Mouse (Mus musculus) forebrain, embryonic 16.5 days (tissue): ENCODE measurements around the gene Lrrc7. TPM values are rescaled to one million over a fixed set of nuclear protein-coding genes. Genes with fewer than 3 reads are reported as not detected.

Experiments used
- ATAC-seq: fragments of 200-750 bp; cut with Nextera tagmentation; 2 replicates; pipeline ENCODE4 v1.8.0; 2017; ENCODE audit warnings: mild to moderate bottlenecking, moderate library complexity
- H3K27ac ChIP-seq: fragments of 300-500 bp; sonication (generic); 2 replicates; pipeline ENCODE4 v1.5.1; 2014; ENCODE audit warnings: low read length, control low read depth
- H3K27me3 ChIP-seq: fragments of 300-500 bp; sonication (generic); replicated peaks from 2 replicates; pipeline ENCODE4 v1.6.1; 2014; ENCODE audit warnings: low read length; ENCODE audit not compliant: control insufficient read depth, insufficient read depth
- H3K36me3 ChIP-seq: fragments of 300-500 bp; sonication (generic); 2 replicates; pipeline ENCODE4 v1.6.1; 2014; ENCODE audit not compliant: control insufficient read depth, insufficient read depth
- H3K4me1 ChIP-seq: fragments of 300-500 bp; sonication (generic); replicated peaks from 2 replicates; pipeline ENCODE4 v1.6.1; 2014; ENCODE audit warnings: low read length; ENCODE audit not compliant: control insufficient read depth, insufficient read depth
- H3K4me2 ChIP-seq: fragments of 300-500 bp; sonication (generic); 2 replicates; pipeline ENCODE4 v1.6.1; 2014; ENCODE audit warnings: mild to moderate bottlenecking, low read length, control low read depth
- H3K4me3 ChIP-seq: fragments of 300-500 bp; sonication (generic); replicated peaks from 2 replicates; pipeline ENCODE4 v1.5.1; 2014; ENCODE audit warnings: mild to moderate bottlenecking, low read length, control low read depth
- H3K9ac ChIP-seq: fragments of 300-500 bp; sonication (generic); replicated peaks from 2 replicates; pipeline ENCODE4 v1.6.1; 2014; ENCODE audit warnings: low read depth, low read length, control low read depth
- H3K9me3 ChIP-seq: fragments of 300-500 bp; sonication (generic); 2 replicates; pipeline ENCODE4 v1.6.1; 2016; ENCODE audit warnings: low read length; ENCODE audit not compliant: control insufficient read depth
- WGBS: fragments of 180-500 bp; shearing (Covaris S2); extraction: QIAGEN DNeasy Blood & Tissue Kit; methylation state at CpG from one replicate; pipeline ENCODE4 v1.1.7; 2014; 5-methylcytosine and 5-hydroxymethylcytosine counted together
- polyA plus RNA-seq: library from polyadenylated mRNA; unstranded; fragments of >200 nt; fragmentation: Nextera tagmentation; extraction: Ambion mirVana; gene quantifications from 2 replicates; pipeline ENCODE4 v1.2.1, GENCODE M21; 2015

Lrrc7 gene
- polyA plus RNA-seq, result 13.0 and 19.3 TPM in 2 replicates

DNA sequence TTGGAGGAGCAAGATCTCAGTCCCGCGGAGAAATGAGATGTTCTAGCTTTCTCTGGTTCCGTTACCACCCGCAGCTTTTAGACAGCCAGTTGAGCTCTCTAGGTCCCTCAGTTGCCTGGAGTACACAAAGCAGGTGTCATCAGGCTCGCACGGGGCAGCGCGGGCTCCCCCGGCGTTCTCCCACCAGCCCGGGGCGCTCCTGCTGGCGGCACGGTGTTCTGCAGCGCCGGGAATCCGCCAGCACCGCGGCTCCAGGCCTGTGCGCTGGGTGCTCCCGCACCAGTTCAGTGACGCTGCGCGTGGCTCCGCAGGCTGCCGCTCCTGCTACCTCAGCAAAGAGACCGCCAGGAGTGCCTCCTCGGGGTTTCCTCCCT lies at the start of gene Lrrc7:
TSS of gene Lrrc7 (minus strand) at position 235 of the 374 bp plus-strand sequence.
- Histone ChIP-seq H3K4me3 (peak within 1 kb of the TSS; percentile 70), H3K27ac (peak within 1 kb of the TSS; percentile 98), H3K4me2 (peak within 1 kb of the TSS; percentile 74), H3K36me3 (no peaks in the 10 kb centered on the region), H3K4me1 (peaks cover 9% of the 10 kb centered on the region), H3K27me3 (no peaks in the 10 kb centered on the region), H3K9ac (peak within 1 kb of the TSS; percentile 92), H3K9me3 (no peaks in the 10 kb centered on the region)
- under 1% methylated on average over 27 of the region's 28 CpGs for WGBS
- peak; percentile 85 for ATAC-seq

GRCm38 (mm10) chr3:158607065-158607464 lies 45.0 kb upstream of the Lrrc7 start:
- Histone ChIP-seq H3K4me1 (no peaks in the 10 kb centered on the region), H3K4me2 (no peak overlapping the region), H3K36me3 (no peaks in the 10 kb centered on the region), H3K9ac (no peak overlapping the region), H3K27ac (no peak overlapping the region), H3K4me3 (no peak overlapping the region), H3K9me3 (no peaks in the 10 kb centered on the region), H3K27me3 (no peaks in the 10 kb centered on the region)
- WGBS, result 22% methylated on average over 1 of the region's 1 CpGs
- no peak for ATAC-seq

DNA sequence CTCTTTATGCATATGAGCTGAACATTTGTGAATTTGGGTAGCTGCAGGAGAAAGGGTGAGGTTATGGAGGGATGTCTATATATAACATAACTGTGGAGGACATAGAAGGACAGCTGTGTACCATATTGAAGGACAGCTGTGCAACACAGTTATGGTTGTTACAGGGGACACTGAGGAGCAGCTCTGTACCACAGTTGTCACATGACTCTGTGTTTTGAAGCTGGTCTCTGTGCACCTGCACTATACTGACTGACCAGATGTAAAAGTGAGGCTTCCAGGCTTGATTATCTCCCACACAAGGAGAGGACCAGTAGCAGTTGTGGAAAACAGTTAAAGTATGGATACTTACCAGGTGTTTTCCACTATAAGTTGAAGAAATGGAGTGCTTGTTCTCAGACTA lies 43.3 kb upstream of the Lrrc7 start:
- Histone ChIP-seq H3K27me3 (no peaks in the 10 kb centered on the region), H3K4me3 (no peak overlapping the region), H3K4me1 (no peaks in the 10 kb centered on the region), H3K4me2 (no peak overlapping the region), H3K9me3 (no peaks in the 10 kb centered on the region), H3K36me3 (no peaks in the 10 kb centered on the region), H3K9ac (no peak overlapping the region), H3K27ac (no peak overlapping the region)
- no peak for ATAC-seq

DNA sequence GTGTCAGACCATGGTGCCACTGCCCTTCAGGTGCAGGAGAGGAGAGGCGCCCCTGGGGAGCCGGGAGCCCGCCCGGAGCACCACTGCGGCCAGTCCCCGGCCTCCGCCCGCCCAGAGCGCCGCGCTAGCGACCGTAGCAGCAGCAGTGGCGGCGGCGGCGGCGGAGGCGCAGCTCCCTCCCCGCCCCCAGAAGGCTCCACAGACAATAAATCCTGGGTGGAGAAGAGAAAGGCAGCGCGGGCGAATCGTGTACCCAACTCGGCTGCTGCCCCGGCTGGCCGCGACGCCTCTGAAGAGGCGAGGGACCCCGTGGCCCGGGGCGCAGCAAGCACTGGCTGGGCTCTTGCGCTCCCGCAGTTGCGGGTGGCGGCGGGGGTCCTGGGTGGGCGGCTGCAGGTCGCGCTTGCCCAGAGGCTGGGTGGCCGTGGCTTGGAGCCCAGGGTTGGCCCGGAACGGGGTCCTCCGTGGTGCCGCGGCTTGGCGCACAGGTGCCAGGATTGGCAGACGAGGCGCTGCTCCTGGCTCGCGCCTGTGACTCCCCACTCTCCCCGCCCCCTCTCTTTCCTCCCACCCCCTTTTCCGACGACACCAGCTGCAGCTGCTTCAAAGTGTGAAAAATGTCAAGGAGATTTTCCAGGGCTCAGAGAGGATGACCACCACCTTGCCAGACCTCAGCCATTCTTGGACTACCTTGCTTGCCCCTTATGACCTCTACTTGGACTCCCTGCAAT lies 600 bp downstream of the Lrrc7 start:
- peak; percentile 67 for ATAC-seq
- Histone ChIP-seq H3K9me3 (no peaks in the 10 kb centered on the region), H3K27ac (peak overlapping the region; percentile 98), H3K27me3 (no peaks in the 10 kb centered on the region), H3K36me3 (no peaks in the 10 kb centered on the region), H3K9ac (peak overlapping the region; percentile 92), H3K4me2 (peak overlapping the region; percentile 74), H3K4me1 (peaks cover 14% of the 10 kb centered on the region), H3K4me3 (peak overlapping the region; percentile 70)
- under 1% methylated on average over 55 of the region's 55 CpGs for WGBS

GRCm38 (mm10) chr3:158560891-158561255 lies 1.1 kb downstream of the Lrrc7 start:
- Histone ChIP-seq H3K9ac (peak overlapping the region; percentile 92), H3K36me3 (no peaks in the 10 kb centered on the region), H3K27ac (peak overlapping the region; percentile 98), H3K4me2 (peak overlapping the region; percentile 74), H3K4me1 (peaks cover 15% of the 10 kb centered on the region), H3K9me3 (no peaks in the 10 kb centered on the region), H3K4me3 (peak overlapping the region; percentile 70), H3K27me3 (no peaks in the 10 kb centered on the region)
- ATAC-seq, result peak; percentile 4
- WGBS, result 3% methylated on average over 16 of the region's 16 CpGs

DNA sequence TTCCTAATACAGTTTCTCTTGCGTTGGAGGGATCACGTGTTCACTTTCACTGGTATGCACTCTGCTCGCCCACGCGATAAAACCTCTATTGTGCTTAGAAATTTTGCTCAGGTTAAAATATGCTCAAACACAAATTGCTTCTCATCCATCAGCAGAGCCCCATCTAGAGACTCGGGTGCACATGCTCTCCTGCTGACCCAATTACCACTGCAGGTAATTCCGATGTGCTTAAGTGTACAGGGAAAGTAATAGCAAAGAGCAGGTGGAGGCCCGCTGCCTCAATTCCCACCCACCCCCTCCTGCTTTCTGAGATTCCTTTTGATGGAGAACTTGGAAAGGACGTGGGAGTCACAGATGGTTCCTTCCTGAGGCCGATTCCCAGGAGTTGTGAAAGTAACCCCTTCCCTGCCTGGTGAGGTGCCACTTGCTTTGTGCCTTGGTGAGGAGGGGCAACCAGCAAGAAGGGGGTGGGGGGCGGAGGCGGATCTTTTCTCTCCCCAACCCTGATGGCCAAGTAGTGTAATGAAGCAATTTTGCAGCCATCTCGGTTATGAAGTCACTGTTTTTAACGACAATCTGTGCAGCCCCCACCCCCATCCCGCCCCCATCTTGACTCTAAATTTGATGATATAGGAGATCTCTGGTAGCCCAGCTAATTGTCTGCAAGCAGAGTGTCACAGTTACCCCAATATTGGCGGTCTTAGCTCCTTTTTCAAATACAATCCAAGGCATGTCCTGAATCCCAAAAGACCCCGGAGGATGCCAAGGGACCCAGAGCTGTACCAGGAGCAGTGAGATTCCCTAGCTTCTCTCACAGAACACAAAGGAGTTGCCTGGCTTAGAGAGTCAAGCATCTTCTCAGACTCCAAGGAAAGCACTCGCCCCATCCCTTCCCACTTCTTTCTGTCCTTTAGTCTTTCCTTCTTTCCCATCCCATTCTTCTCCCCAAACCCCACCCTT lies 2.0 kb downstream of the Lrrc7 start:
- WGBS, result 3% methylated on average over 18 of the region's 18 CpGs
- H3K4me1 ChIP-seq, result peaks cover 15% of the 10 kb centered on the region
- ATAC-seq, result peak; percentile 64
- H3K4me2 ChIP-seq, result peak overlapping the region; percentile 74
- peak overlapping the region; percentile 92 for H3K9ac ChIP-seq
- peak overlapping the region; percentile 98 for H3K27ac ChIP-seq
- no peaks in the 10 kb centered on the region for H3K36me3 ChIP-seq
- H3K27me3 ChIP-seq, result no peaks in the 10 kb centered on the region
- H3K9me3 ChIP-seq, result no peaks in the 10 kb centered on the region
- peak overlapping the region; percentile 70 for H3K4me3 ChIP-seq

DNA sequence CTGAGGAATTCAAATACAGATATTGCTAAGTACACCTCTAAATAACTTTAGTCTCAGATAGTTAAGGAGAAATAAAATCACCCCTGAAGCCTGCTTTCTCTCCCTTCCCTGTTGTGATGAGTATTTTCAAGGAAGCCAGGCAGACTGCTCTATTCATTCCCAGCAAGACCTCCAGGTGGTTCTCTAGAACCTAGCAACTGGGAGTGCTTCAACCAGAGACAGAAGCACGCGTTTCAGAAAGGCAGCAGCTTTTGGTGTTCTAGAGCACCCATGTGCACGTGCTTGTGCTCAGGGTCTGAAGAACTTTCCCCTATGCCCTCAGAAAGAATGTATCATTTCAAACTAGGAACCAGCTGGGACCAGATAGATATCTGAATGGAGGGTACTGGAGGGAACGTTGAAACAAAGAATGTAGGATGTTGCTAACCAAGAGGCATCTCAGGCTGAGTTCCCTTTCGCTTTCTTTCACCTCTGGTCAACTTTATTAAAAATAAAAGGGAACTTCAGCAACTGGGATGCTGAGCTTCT lies 2.8 kb downstream of the Lrrc7 start:
- Histone ChIP-seq H3K4me1 (peaks cover 15% of the 10 kb centered on the region), H3K9ac (peak overlapping the region; percentile 92), H3K27me3 (no peaks in the 10 kb centered on the region), H3K9me3 (no peaks in the 10 kb centered on the region), H3K4me3 (peak overlapping the region; percentile 70), H3K4me2 (peak overlapping the region; percentile 74), H3K36me3 (no peaks in the 10 kb centered on the region), H3K27ac (peak overlapping the region; percentile 98)
- WGBS, result 22% methylated on average over 5 of the region's 5 CpGs
- no peak for ATAC-seq

DNA sequence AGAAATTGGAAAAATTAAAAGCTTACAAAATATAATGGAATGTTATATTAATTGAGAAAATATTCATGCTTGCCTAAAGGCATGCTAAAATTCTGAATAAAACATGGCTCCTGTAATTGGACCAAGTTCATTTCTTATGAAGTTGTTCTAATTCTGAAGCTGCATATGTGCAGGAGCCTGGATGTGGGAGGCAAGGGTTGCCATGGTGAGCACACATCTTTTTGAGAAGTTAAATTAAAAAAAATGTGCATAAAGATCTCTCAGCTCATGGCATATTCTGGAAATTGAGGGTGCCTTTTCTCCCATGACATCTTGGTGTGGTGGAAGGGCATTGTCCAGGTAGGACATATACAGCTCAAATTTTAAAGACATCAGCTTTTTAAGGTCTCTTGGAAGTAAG lies 3.4 kb downstream of the Lrrc7 start:
- H3K4me2 ChIP-seq, result peak overlapping the region; percentile 74
- H3K4me3 ChIP-seq, result peak overlapping the region; percentile 70
- no peak overlapping the region for H3K9ac ChIP-seq
- no peaks in the 10 kb centered on the region for H3K27me3 ChIP-seq
- H3K27ac ChIP-seq, result 0 out of 2 replicates have a peak overlapping the region, but pooled peaks have one; percentile 37
- H3K36me3 ChIP-seq, result no peaks in the 10 kb centered on the region
- H3K4me1 ChIP-seq, result peaks cover 15% of the 10 kb centered on the region
- no peaks in the 10 kb centered on the region for H3K9me3 ChIP-seq
- no peak for ATAC-seq

DNA sequence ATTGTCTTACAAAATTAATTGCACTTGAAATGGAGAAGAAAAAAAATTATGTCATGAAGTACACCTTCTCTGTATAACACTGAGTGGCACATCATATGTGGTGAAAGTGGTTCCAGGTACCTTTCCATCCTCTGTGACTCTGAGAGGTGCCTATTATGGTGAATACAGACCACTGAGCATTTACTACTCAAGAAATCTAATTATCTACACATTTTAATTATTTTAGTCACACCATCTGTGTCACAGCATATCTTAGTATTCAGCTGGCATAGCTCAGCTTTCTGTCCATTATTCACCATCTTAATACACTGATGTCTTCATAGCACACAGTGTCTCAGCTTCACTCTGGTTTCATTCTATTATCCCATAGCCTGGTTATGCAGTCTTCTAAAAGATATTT lies 7.7 kb downstream of the Lrrc7 start:
- Histone ChIP-seq H3K36me3 (no peaks in the 10 kb centered on the region), H3K4me2 (no peak overlapping the region), H3K9me3 (no peaks in the 10 kb centered on the region), H3K4me3 (no peak overlapping the region), H3K27ac (no peak overlapping the region), H3K27me3 (no peaks in the 10 kb centered on the region), H3K4me1 (peaks cover 12% of the 10 kb centered on the region), H3K9ac (no peak overlapping the region)
- ATAC-seq, result peak; percentile 46
